In genomic region chr9:116283790-116284526, GRCm38 (mm10) we compare ENCODE assay signal across 24 mouse cellular contexts.
DNase-seq lines count a peak whose midpoint lies in the region; ATAC-seq and TF ChIP-seq lines count a peak whose summit lies in the region.
"Had no signal": no experiment of that assay in that cellular context is flagged by ENCODE, and none has a peak within 500 bp of the region (broad histone marks: within the 10 kb centered on the region; RNA-seq: fewer than 3 reads in every experiment).

No protein-coding gene starts in this region.

- no peak overlapping the region for H3K27ac ChIP-seq in midbrain, embryonic 11.5 days (ENCODE audit: low read depth, low read length)
- no peak overlapping the region for H3K27ac ChIP-seq in midbrain, embryonic 13.5 days
- no peak overlapping the region for H3K27ac ChIP-seq in heart, adult 2 months
- no peak overlapping the region for H3K27ac ChIP-seq in hindbrain, embryonic 16.5 days (ENCODE audit: low read depth, low read length)
- H3K27ac ChIP-seq: heart, embryonic 10.5 days; heart, embryonic 15.5 days; hindbrain, embryonic 12.5 days; limb, embryonic 12.5 days; lung, embryonic 15.5 days; midbrain, embryonic 12.5 days had no signal

- WGBS in midbrain, embryonic 11.5 days = 83% methylated on average over 1 of the region's 1 CpGs
- WGBS in midbrain, embryonic 13.5 days = 90% methylated on average over 1 of the region's 1 CpGs
- 100% methylated on average over 1 of the region's 1 CpGs for WGBS in heart, adult 2 months
- 95% methylated on average over 1 of the region's 1 CpGs for WGBS in hindbrain, embryonic 16.5 days

- no peak overlapping the region for H3K4me2 ChIP-seq in midbrain, embryonic 11.5 days
- H3K4me2 ChIP-seq in midbrain, embryonic 13.5 days (replicated peaks) = no peak overlapping the region
- no peak overlapping the region for H3K4me2 ChIP-seq in hindbrain, embryonic 16.5 days (ENCODE audit: low read length)
- H3K4me2 ChIP-seq: heart, embryonic 15.5 days; hindbrain, embryonic 12.5 days; limb, embryonic 12.5 days; lung, embryonic 15.5 days; midbrain, embryonic 12.5 days had no signal

- intact Hi-C loops in heart, adult 2 months (cut with DNase I) = loop anchor here (5.0 kb wide), 1 partner anchor 38 kb away; no protein-coding TSS in a partner anchor

- no peak for TF ChIP-seq EP300 in heart, adult 2 months (IDR thresholded peaks at IDR 0.05; ENCODE audit: insufficient read depth, low read depth, low read length)

- H3K4me3 ChIP-seq in midbrain, embryonic 11.5 days (ENCODE audit: low read depth, low read length) = no peak overlapping the region
- H3K4me3 ChIP-seq in midbrain, embryonic 13.5 days (replicated peaks) = no peak overlapping the region
- H3K4me3 ChIP-seq in heart, adult 2 months = no peak overlapping the region
- H3K4me3 ChIP-seq in hindbrain, embryonic 16.5 days (ENCODE audit: low read length) = no peak overlapping the region
- H3K4me3 ChIP-seq: heart, embryonic 10.5 days; heart, embryonic 15.5 days; hindbrain, embryonic 12.5 days; limb, embryonic 12.5 days; lung, embryonic 15.5 days; midbrain, embryonic 12.5 days had no signal

- H3K4me1 ChIP-seq in midbrain, embryonic 11.5 days (ENCODE audit: control insufficient read depth, insufficient read depth, low read length) = no peaks in the 10 kb centered on the region
- H3K4me1 ChIP-seq in midbrain, embryonic 13.5 days (replicated peaks) = no peaks in the 10 kb centered on the region
- H3K4me1 ChIP-seq in heart, adult 2 months (ENCODE audit: control insufficient read depth, insufficient read depth, low read length) = peaks cover 3% of the 10 kb centered on the region
- H3K4me1 ChIP-seq in hindbrain, embryonic 16.5 days (ENCODE audit: control insufficient read depth, insufficient read depth, low read depth, low read length) = no peaks in the 10 kb centered on the region; the same call in 1 of the 2 replicates
- H3K4me1 ChIP-seq: midbrain, embryonic 12.5 days had no signal

- no peak for TF ChIP-seq POLR2A in heart, adult 2 months (IDR thresholded peaks at IDR 0.05; ENCODE audit: insufficient read depth, low read depth, low read length)

- no peaks in the 10 kb centered on the region for H3K36me3 ChIP-seq in midbrain, embryonic 11.5 days (ENCODE audit: control insufficient read depth, insufficient read depth, low read length)
- no peaks in the 10 kb centered on the region for H3K36me3 ChIP-seq in midbrain, embryonic 13.5 days
- H3K36me3 ChIP-seq in heart, adult 2 months (ENCODE audit: control insufficient read depth, insufficient read depth, low read length) = no peaks in the 10 kb centered on the region
- H3K36me3 ChIP-seq in hindbrain, embryonic 16.5 days (ENCODE audit: control insufficient read depth, insufficient read depth, low read length) = no peaks in the 10 kb centered on the region
- H3K36me3 ChIP-seq: heart, embryonic 10.5 days; heart, embryonic 15.5 days; hindbrain, embryonic 12.5 days; limb, embryonic 12.5 days; lung, embryonic 15.5 days; midbrain, embryonic 12.5 days had no signal

- no peak for TF ChIP-seq CTCF in heart, adult 2 months (IDR thresholded peaks at IDR 0.05)

- no peaks in the 10 kb centered on the region for H3K9me3 ChIP-seq in midbrain, embryonic 11.5 days (ENCODE audit: control insufficient read depth, low read length)
- H3K9me3 ChIP-seq in midbrain, embryonic 13.5 days = no peaks in the 10 kb centered on the region
- no peaks in the 10 kb centered on the region for H3K9me3 ChIP-seq in hindbrain, embryonic 16.5 days (ENCODE audit: control insufficient read depth, low read length)
- H3K9me3 ChIP-seq: heart, embryonic 10.5 days; heart, embryonic 15.5 days; hindbrain, embryonic 12.5 days; limb, embryonic 12.5 days; lung, embryonic 15.5 days; midbrain, embryonic 12.5 days had no signal

- no peaks in the 10 kb centered on the region for H3K27me3 ChIP-seq in midbrain, embryonic 11.5 days (ENCODE audit: control insufficient read depth, insufficient read depth, low read length)
- no peaks in the 10 kb centered on the region for H3K27me3 ChIP-seq in midbrain, embryonic 13.5 days
- H3K27me3 ChIP-seq in heart, adult 2 months (ENCODE audit: control insufficient read depth, insufficient read depth, low read length) = no peaks in the 10 kb centered on the region
- H3K27me3 ChIP-seq in hindbrain, embryonic 16.5 days (replicated peaks; ENCODE audit: control insufficient read depth, insufficient read depth, low read length) = no peaks in the 10 kb centered on the region
- H3K27me3 ChIP-seq: heart, embryonic 15.5 days; hindbrain, embryonic 12.5 days; limb, embryonic 12.5 days; lung, embryonic 15.5 days; midbrain, embryonic 12.5 days; Patski had no signal

- H3K9ac ChIP-seq in midbrain, embryonic 11.5 days (ENCODE audit: low read length) = no peak overlapping the region
- no peak overlapping the region for H3K9ac ChIP-seq in midbrain, embryonic 13.5 days (replicated peaks)
- H3K9ac ChIP-seq in heart, adult 2 months (ENCODE audit: low read depth, low read length) = no peak overlapping the region
- no peak overlapping the region for H3K9ac ChIP-seq in hindbrain, embryonic 16.5 days (ENCODE audit: low read depth, low read length)
- H3K9ac ChIP-seq: heart, embryonic 15.5 days; hindbrain, embryonic 12.5 days; limb, embryonic 12.5 days; lung, embryonic 15.5 days; midbrain, embryonic 12.5 days had no signal

- peak; percentile 57 for DNase-seq in midbrain, embryonic 11.5 days (ENCODE audit: low spot score, missing footprints)
- peak; percentile 7 for DNase-seq in WW6 (ENCODE audit: low read depth, low spot score)
- no peak for DNase-seq in heart, adult 2 months
- no peak for DNase-seq in testis, postnatal 10 days (ENCODE audit: low spot score)
- DNase-seq in heart, adult 18-20 months = no peak
- DNase-seq: adrenal gland, postnatal 10 days; cerebellum, adult 11 months; cerebellum, adult 9-10 months; cerebellum, postnatal 36 days; kidney, adult 11 months; kidney, postnatal 25 days; right cerebral cortex, postnatal 25 days; thymus, adult 18-20 months had no signal

- H3K79me2 ChIP-seq in heart, adult 2 months (replicated peaks; ENCODE audit: control insufficient read depth, insufficient read depth, low read length) = no peaks in the 10 kb centered on the region

- no peak for ATAC-seq in midbrain, embryonic 11.5 days (ENCODE audit: low FRiP score)
- no peak for ATAC-seq in midbrain, embryonic 13.5 days
- ATAC-seq in inflammation-experienced regulatory T-cells, adult 6 months = peak; percentile 35
- no peak for ATAC-seq in hindbrain, embryonic 16.5 days
- ATAC-seq: forebrain, embryonic 14.5 days; Patski had no signal

Comparison
In these comparisons a context has a peak if more than half of its experiments do, and no peak if none do; other contexts are left out.
1. DNase-seq: peak in midbrain, embryonic 11.5 days (single experiment) and WW6 (single experiment); none in heart, adult 2 months (0 of 2), testis, postnatal 10 days (single experiment) and heart, adult 18-20 months (0 of 2).